16 mouse cellular contexts compared by ENCODE assay signal in the genomic region with DNA sequence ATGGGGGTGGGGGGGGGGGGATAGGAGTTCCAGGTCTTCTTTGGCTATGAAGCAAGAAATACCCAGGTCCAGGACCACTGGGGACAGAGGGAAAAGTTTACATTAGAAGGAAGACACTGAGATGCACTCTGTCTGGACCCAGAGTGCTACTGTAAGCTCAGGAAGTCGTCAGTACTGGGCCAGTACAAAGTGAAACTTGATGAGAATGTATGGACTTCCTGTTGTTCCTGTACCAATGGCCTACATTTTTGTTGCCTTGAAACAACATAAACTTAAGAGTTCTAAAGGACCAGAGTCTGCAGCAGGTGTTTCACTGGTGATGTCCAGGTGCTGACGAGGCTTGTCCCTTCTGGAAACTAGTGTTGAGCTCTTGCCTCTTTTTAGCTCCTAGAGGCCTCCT. TPM values are rescaled to one million over a fixed set of nuclear protein-coding genes. Genes with fewer than 3 reads are reported as not detected.
DNase-seq lines count a peak whose midpoint lies in the region; ATAC-seq lines count a peak whose summit lies in the region.
"Had no signal": no experiment of that assay in that cellular context is flagged by ENCODE, and none has a peak within 500 bp of the region (broad histone marks: within the 10 kb centered on the region; RNA-seq: fewer than 3 reads in every experiment).

No protein-coding gene starts in this region.

- H3K27ac ChIP-seq in heart, embryonic 12.5 days (ENCODE audit: poor library complexity, severe bottlenecking), result no peak overlapping the region
- no peak overlapping the region for H3K27ac ChIP-seq in neural tube, embryonic 12.5 days
- no peak overlapping the region for H3K27ac ChIP-seq in neural tube, embryonic 15.5 days (replicated peaks)
- no peak overlapping the region for H3K27ac ChIP-seq in limb, embryonic 10.5 days
- H3K27ac ChIP-seq: embryonic facial prominence, embryonic 12.5 days; forebrain, embryonic 12.5 days had no signal

- H3K4me2 ChIP-seq in heart, embryonic 12.5 days, result peak overlapping the region; percentile 80; the same call in 1 of the 2 replicates
- H3K4me2 ChIP-seq in neural tube, embryonic 12.5 days (replicated peaks), result peak overlapping the region; percentile 88
- no peak overlapping the region for H3K4me2 ChIP-seq in neural tube, embryonic 15.5 days

- peaks cover 15% of the 10 kb centered on the region for H3K4me1 ChIP-seq in heart, embryonic 12.5 days (replicated peaks)
- H3K4me1 ChIP-seq in neural tube, embryonic 12.5 days, result peaks cover 22% of the 10 kb centered on the region; the same call in 1 of the 2 replicates
- peaks cover 24% of the 10 kb centered on the region for H3K4me1 ChIP-seq in neural tube, embryonic 15.5 days
- H3K4me1 ChIP-seq in limb, embryonic 10.5 days, result peaks cover 20% of the 10 kb centered on the region

- H3K36me3 ChIP-seq in heart, embryonic 12.5 days, result no peaks in the 10 kb centered on the region
- H3K36me3 ChIP-seq in neural tube, embryonic 12.5 days, result no peaks in the 10 kb centered on the region
- no peaks in the 10 kb centered on the region for H3K36me3 ChIP-seq in neural tube, embryonic 15.5 days
- H3K36me3 ChIP-seq in limb, embryonic 10.5 days, result no peaks in the 10 kb centered on the region
- H3K36me3 ChIP-seq in splenic B cell, adult 2 months (ENCODE audit: control insufficient read depth, insufficient read depth, low read length, poor library complexity, severe bottlenecking), result no peaks in the 10 kb centered on the region
- H3K36me3 ChIP-seq: embryonic facial prominence, embryonic 12.5 days; forebrain, embryonic 12.5 days; hindbrain, embryonic 15.5 days had no signal

- 61% methylated on average over 2 of the region's 2 CpGs for WGBS in heart, embryonic 12.5 days
- 69% methylated on average over 2 of the region's 2 CpGs for WGBS in neural tube, embryonic 12.5 days
- 77% methylated on average over 2 of the region's 2 CpGs for WGBS in neural tube, embryonic 15.5 days
- WGBS in limb, embryonic 10.5 days, result 75% methylated on average over 2 of the region's 2 CpGs

- no peak for ATAC-seq in heart, embryonic 12.5 days (ENCODE audit: insufficient number of reproducible peaks, low FRiP score)
- ATAC-seq in neural tube, embryonic 12.5 days (ENCODE audit: low FRiP score, low read depth), result no peak
- ATAC-seq in neural tube, embryonic 15.5 days (ENCODE audit: low FRiP score), result no peak

- H3K9ac ChIP-seq in heart, embryonic 12.5 days, result no peak overlapping the region
- no peak overlapping the region for H3K9ac ChIP-seq in neural tube, embryonic 12.5 days
- no peak overlapping the region for H3K9ac ChIP-seq in neural tube, embryonic 15.5 days (replicated peaks)

- H3K4me3 ChIP-seq in heart, embryonic 12.5 days, result no peak overlapping the region
- no peak overlapping the region for H3K4me3 ChIP-seq in neural tube, embryonic 12.5 days
- H3K4me3 ChIP-seq in neural tube, embryonic 15.5 days (replicated peaks), result no peak overlapping the region
- H3K4me3 ChIP-seq in limb, embryonic 10.5 days, result 0 out of 2 replicates have a peak overlapping the region, but pooled peaks have one; percentile 92

- no peaks in the 10 kb centered on the region for H3K27me3 ChIP-seq in heart, embryonic 12.5 days (replicated peaks)
- no peaks in the 10 kb centered on the region for H3K27me3 ChIP-seq in neural tube, embryonic 12.5 days (replicated peaks)
- 0 out of 2 replicates have a peak, but pooled peaks cover 2% of the 10 kb centered on the region for H3K27me3 ChIP-seq in neural tube, embryonic 15.5 days (replicated peaks)
- peaks cover 9% of the 10 kb centered on the region; the same call in 1 of the 2 replicates for H3K27me3 ChIP-seq in limb, embryonic 10.5 days (ENCODE audit: low read depth, poor library complexity, severe bottlenecking)
- H3K27me3 ChIP-seq in splenic B cell, adult 2 months (ENCODE audit: control insufficient read depth, insufficient read depth, low read length, poor library complexity, severe bottlenecking), result no peaks in the 10 kb centered on the region
- H3K27me3 ChIP-seq: embryonic facial prominence, embryonic 12.5 days; hindbrain, embryonic 15.5 days had no signal

- no peak for DNase-seq in heart, adult 8-10 months (ENCODE audit: low spot score)
- DNase-seq in limb, embryonic 10.5 days (ENCODE audit: low spot score), result no peak
- DNase-seq in splenic B cell, adult 2 months (ENCODE audit: low read depth, low spot score), result peak; percentile 28
- no peak for DNase-seq in kidney, postnatal 36 days
- no peak for DNase-seq in cerebellum, postnatal 25 days
- DNase-seq: cerebellum, adult 9-11 months; heart, adult 2 months; kidney, postnatal 14 days; layer of hippocampus, postnatal 36 days; lung, postnatal 4 days had no signal

- peaks cover 4% of the 10 kb centered on the region; the same call in 1 of the 2 replicates for H3K9me3 ChIP-seq in heart, embryonic 12.5 days (replicated peaks)
- no peaks in the 10 kb centered on the region for H3K9me3 ChIP-seq in neural tube, embryonic 12.5 days
- no peaks in the 10 kb centered on the region for H3K9me3 ChIP-seq in neural tube, embryonic 15.5 days (replicated peaks)
- H3K9me3 ChIP-seq in limb, embryonic 10.5 days (replicated peaks), result no peaks in the 10 kb centered on the region
- H3K9me3 ChIP-seq: embryonic facial prominence, embryonic 12.5 days; forebrain, embryonic 12.5 days; hindbrain, embryonic 15.5 days had no signal

RNA-seq across cellular contexts. Expression of gene Zc3h7a, which starts 1.2 kb away (rescaled TPM):
- polyA plus RNA-seq in heart, embryonic 12.5 days (2016; fragmentation: Nextera tagmentation; extraction: Ambion mirVana), result 77.9 and 83.9 TPM in 2 replicates
- total RNA-seq in heart, adult 8-10 months (2022), result 10 to 100 TPM; 17.9 to 24.5 (median 23.6) TPM
- polyA plus RNA-seq in neural tube, embryonic 12.5 days (2016; fragmentation: Nextera tagmentation; extraction: Ambion mirVana), result 95.6 and 105 TPM in 2 replicates
- polyA plus RNA-seq in neural tube, embryonic 15.5 days (2015; fragmentation: Nextera tagmentation; extraction: Ambion mirVana), result 72.7 and 73.4 TPM in 2 replicates
- 61.9 and 71.3 TPM in 2 replicates for polyA plus RNA-seq in limb, embryonic 10.5 days (2016; fragmentation: Nextera tagmentation; extraction: Ambion mirVana)

RNA-seq across cellular contexts. Expression of gene Rsl1d1, which starts 25.7 kb away (rescaled TPM):
- 146 and 152 TPM in 2 replicates for polyA plus RNA-seq in heart, embryonic 12.5 days (2016; fragmentation: Nextera tagmentation; extraction: Ambion mirVana)
- total RNA-seq in heart, adult 8-10 months (2022), result 10 to 100 TPM; 45.2 to 53.4 (median 49.7) TPM
- polyA plus RNA-seq in neural tube, embryonic 12.5 days (2016; fragmentation: Nextera tagmentation; extraction: Ambion mirVana), result 179 and 191 TPM in 2 replicates
- 119 and 140 TPM in 2 replicates for polyA plus RNA-seq in neural tube, embryonic 15.5 days (2015; fragmentation: Nextera tagmentation; extraction: Ambion mirVana)
- polyA plus RNA-seq in limb, embryonic 10.5 days (2016; fragmentation: Nextera tagmentation; extraction: Ambion mirVana), result 278 and 326 TPM in 2 replicates

RNA-seq across cellular contexts. Expression of gene Txndc11, which starts 43.0 kb away (rescaled TPM):
- polyA plus RNA-seq in heart, embryonic 12.5 days (2016; fragmentation: Nextera tagmentation; extraction: Ambion mirVana), result 36.7 and 37.2 TPM in 2 replicates
- total RNA-seq in heart, adult 8-10 months (2022), result 10 to 100 TPM; 11.9 to 17.1 (median 12.5) TPM
- 32.5 TPM in 2 replicates for polyA plus RNA-seq in neural tube, embryonic 12.5 days (2016; fragmentation: Nextera tagmentation; extraction: Ambion mirVana)
- polyA plus RNA-seq in neural tube, embryonic 15.5 days (2015; fragmentation: Nextera tagmentation; extraction: Ambion mirVana), result 28.7 and 29.3 TPM in 2 replicates
- 27.9 and 33.4 TPM in 2 replicates for polyA plus RNA-seq in limb, embryonic 10.5 days (2016; fragmentation: Nextera tagmentation; extraction: Ambion mirVana)
